Mouse (Mus musculus) lung, adult 2 months (tissue): ENCODE results near the gene Celf1. TPM values are rescaled to one million over a fixed set of nuclear protein-coding genes. Genes with fewer than 3 reads are reported as not detected.
A peak's percentile ranks its signal among the peaks of the same experiment; 100 is the strongest.

Experiments
- DNase-seq: peaks from one replicate; pipeline ENCODE4 v3.0.0; 2022
- H3K4me1 ChIP-seq: fragments of 200-500 bp; 2 replicates; pipeline ENCODE4 v1.6.1; 2011; ENCODE audit warnings: low read length; ENCODE audit not compliant: control insufficient read depth, insufficient read depth
- H3K4me3 ChIP-seq: fragments of 200-500 bp; replicated peaks from 2 replicates; pipeline ENCODE3; 2011; ENCODE audit warnings: low read depth, mild to moderate bottlenecking, control low read depth, low read length; ENCODE audit errors: extremely low read depth
- CTCF ChIP-seq: fragments of 200-500 bp; IDR thresholded peaks from 2 replicates; pipeline ENCODE4 v1.5.1; 2011; ENCODE audit warnings: mild to moderate bottlenecking, low read length, control low read depth; ENCODE audit not compliant: insufficient read depth
- POLR2A ChIP-seq: fragments of 200-500 bp; IDR thresholded peaks from 2 replicates; pipeline ENCODE4 v1.6.1; 2011; ENCODE audit warnings: low read depth, mild to moderate bottlenecking, control low read depth, low read length, borderline replicate concordance; ENCODE audit errors: extremely low read depth
- WGBS: fragments of 180-500 bp; shearing (Covaris S2); methylation state at CpG from one replicate; pipeline ENCODE4 v1.1.7; 2018; 5-methylcytosine and 5-hydroxymethylcytosine counted together
- polyA plus RNA-seq: library from polyadenylated mRNA; depleted of rRNA; stranded (reverse); fragments of >200 nt; gene quantifications from 2 replicates; pipeline ENCODE4 v1.2.3, GENCODE M21; 2012

Gene Celf1
- polyA plus RNA-seq, 1 experiment: 36.2 TPM

GRCm38 (mm10) chr2:90913671-90914070 is 26.5 kb upstream of the Celf1 start:
- DNase-seq: peak; percentile 16
- H3K4me3 ChIP-seq: no peak overlapping the region
- WGBS: 48% methylated on average over 2 of the region's 2 CpGs
- peaks cover 12% of the 10 kb centered on the region for H3K4me1 ChIP-seq
- TF ChIP-seq POLR2A (no peak), CTCF (no peak)

- WGBS: 94% methylated on average over 1 of the region's 1 CpGs
- TF ChIP-seq CTCF (no peak), POLR2A (no peak)
- peaks cover 12% of the 10 kb centered on the region for H3K4me1 ChIP-seq
- no peak overlapping the region for H3K4me3 ChIP-seq
- no peak for DNase-seq
Measured at GRCm38 (mm10) chr2:90915516-90915915, 24.7 kb upstream of the Celf1 start.

GRCm38 (mm10) chr2:90916560-90917232 is 23.5 kb upstream of the Celf1 start:
- 19% methylated on average over 7 of the region's 7 CpGs for WGBS
- Histone ChIP-seq H3K4me1 (peaks cover 12% of the 10 kb centered on the region), H3K4me3 (peak overlapping the region; percentile 71)
- DNase-seq: no peak
- TF ChIP-seq POLR2A (no peak), CTCF (no peak)

GRCm38 (mm10) chr2:90917233-90917998 is 22.8 kb upstream of the Celf1 start:
- TF ChIP-seq POLR2A (peak; percentile 17; the same call in 1 of the 2 replicates), CTCF (no peak)
- H3K4me1 ChIP-seq: peaks cover 12% of the 10 kb centered on the region
- peak; percentile 73 for DNase-seq
- H3K4me3 ChIP-seq: peak overlapping the region; percentile 71
- under 1% methylated on average over 72 of the region's 73 CpGs for WGBS

- H3K4me1 ChIP-seq: peaks cover 12% of the 10 kb centered on the region
- WGBS: 5% methylated on average over 16 of the region's 16 CpGs
- TF ChIP-seq POLR2A: no peak
- TF ChIP-seq CTCF: no peak
- DNase-seq: peak; percentile 76
- H3K4me3 ChIP-seq: peak overlapping the region; percentile 71
Measured at GRCm38 (mm10) chr2:90917999-90918698, 22.0 kb upstream of the Celf1 start.

GRCm38 (mm10) chr2:90921178-90921577 is 19.0 kb upstream of the Celf1 start:
- no peak overlapping the region for H3K4me3 ChIP-seq
- peaks cover 6% of the 10 kb centered on the region for H3K4me1 ChIP-seq
- TF ChIP-seq POLR2A (no peak), CTCF (no peak)
- DNase-seq: no peak
- 53% methylated on average over 1 of the region's 1 CpGs for WGBS

- no peak for DNase-seq
- H3K4me1 ChIP-seq: no peaks in the 10 kb centered on the region
- WGBS: 90% methylated on average over 2 of the region's 2 CpGs
- no peak overlapping the region for H3K4me3 ChIP-seq
- TF ChIP-seq CTCF (no peak), POLR2A (no peak)
Measured at GRCm38 (mm10) chr2:90922636-90923035, 17.5 kb upstream of the Celf1 start.

- no peak overlapping the region for H3K4me3 ChIP-seq
- TF ChIP-seq CTCF (no peak), POLR2A (no peak)
- WGBS: 85% methylated on average over 13 of the region's 13 CpGs
- no peaks in the 10 kb centered on the region for H3K4me1 ChIP-seq
- DNase-seq: no peak
Measured at GRCm38 (mm10) chr2:90928566-90928965, 11.6 kb upstream of the Celf1 start.

- no peak for DNase-seq
- 52% methylated on average over 8 of the region's 8 CpGs for WGBS
- H3K4me1 ChIP-seq: no peaks in the 10 kb centered on the region
- TF ChIP-seq POLR2A (no peak), CTCF (no peak)
- H3K4me3 ChIP-seq: no peak overlapping the region
Measured at GRCm38 (mm10) chr2:90931829-90932228, 8.4 kb upstream of the Celf1 start.
